Mouse (Mus musculus) liver, embryonic 16.5 days (tissue): ENCODE measurements around the gene Ccdc33. TPM values are rescaled to one million over a fixed set of nuclear protein-coding genes. Genes with fewer than 3 reads are reported as not detected.

ENCODE experiments used
- ATAC-seq: fragments of 200-750 bp; cut with Nextera tagmentation; 2 replicates; pipeline ENCODE4 v1.8.0; 2017; ENCODE audit warnings: low read depth, mild to moderate bottlenecking, moderate number of reproducible peaks, moderate library complexity
- H3K27ac ChIP-seq: fragments of 300-500 bp; sonication (generic); 2 replicates; pipeline ENCODE4 v1.5.1; 2014; ENCODE audit warnings: mild to moderate bottlenecking, low read length
- H3K27me3 ChIP-seq: fragments of 300-500 bp; sonication (generic); 2 replicates; pipeline ENCODE4 v1.6.1; 2014; ENCODE audit warnings: low read depth, low read length, mixed read lengths; ENCODE audit not compliant: control insufficient read depth, insufficient read depth
- H3K36me3 ChIP-seq: fragments of 300-500 bp; sonication (generic); 2 replicates; pipeline ENCODE4 v1.6.1; 2014; ENCODE audit warnings: mild to moderate bottlenecking; ENCODE audit not compliant: control insufficient read depth, insufficient read depth
- H3K4me1 ChIP-seq: fragments of 300-500 bp; sonication (generic); 2 replicates; pipeline ENCODE4 v1.6.1; 2014; ENCODE audit warnings: low read depth, low read length, mixed read lengths; ENCODE audit not compliant: control insufficient read depth
- H3K4me2 ChIP-seq: fragments of 300-500 bp; sonication (generic); 2 replicates; pipeline ENCODE4 v1.6.1; 2014; ENCODE audit warnings: low read depth, low read length, mixed read lengths
- H3K4me3 ChIP-seq: fragments of 300-500 bp; sonication (generic); 2 replicates; pipeline ENCODE4 v1.5.1; 2014; ENCODE audit warnings: low read depth, mild to moderate bottlenecking, low read length
- H3K9ac ChIP-seq: fragments of 300-500 bp; sonication (generic); 2 replicates; pipeline ENCODE4 v1.6.1; 2014; ENCODE audit warnings: low read depth, low read length
- H3K9me3 ChIP-seq: fragments of 300-500 bp; sonication (generic); replicated peaks from 2 replicates; pipeline ENCODE4 v1.6.1; 2016; ENCODE audit warnings: low read length; ENCODE audit not compliant: control insufficient read depth
- WGBS: fragments of 180-500 bp; shearing (Covaris S2); extraction: QIAGEN DNeasy Blood & Tissue Kit; methylation state at CpG from one replicate; pipeline ENCODE4 v1.1.7; 2014; ENCODE audit not compliant: insufficient replicate concordance; 5-methylcytosine and 5-hydroxymethylcytosine counted together
- polyA plus RNA-seq: library from polyadenylated mRNA; unstranded; fragments of >200 nt; fragmentation: Nextera tagmentation; extraction: Ambion mirVana; gene quantifications from 2 replicates; pipeline ENCODE4 v1.2.1, GENCODE M21; 2015

Gene Ccdc33
- polyA plus RNA-seq, 1 experiment from 2014 or later, result not detected

- H3K4me2 ChIP-seq, result no peak overlapping the region
- 71% methylated on average over 6 of the region's 6 CpGs for WGBS
- H3K9ac ChIP-seq, result no peak overlapping the region
- H3K4me1 ChIP-seq, result no peaks in the 10 kb centered on the region
- no peak for ATAC-seq
- H3K4me3 ChIP-seq, result no peak overlapping the region
- H3K36me3 ChIP-seq, result no peaks in the 10 kb centered on the region
- no peaks in the 10 kb centered on the region for H3K9me3 ChIP-seq
- H3K27me3 ChIP-seq, result no peaks in the 10 kb centered on the region
- H3K27ac ChIP-seq, result no peak overlapping the region
These were observed 15.0 kb downstream of the Ccdc33 start for GRCm38 (mm10) chr9:58103647-58104046.

DNA sequence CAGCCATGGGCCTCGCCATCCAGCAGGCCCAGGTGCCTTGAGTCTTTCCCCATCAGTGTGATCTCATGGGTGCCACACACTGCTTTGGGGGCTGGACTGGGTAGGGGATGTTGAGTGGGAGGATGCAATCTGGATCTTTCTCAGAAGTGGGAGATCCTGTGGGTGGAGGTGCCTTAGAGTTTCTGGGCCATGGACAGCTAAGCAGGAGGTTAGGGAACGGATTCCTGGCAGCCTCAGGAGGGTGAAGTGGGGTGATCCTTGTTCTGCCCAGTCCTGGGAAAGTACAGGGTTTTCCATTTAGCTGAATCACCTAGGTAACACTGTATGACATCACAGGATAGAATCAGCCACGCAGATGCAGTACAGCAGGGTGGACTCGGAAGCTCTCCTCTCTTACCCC lies 16.6 kb downstream of the Ccdc33 start:
- no peak overlapping the region for H3K27ac ChIP-seq
- H3K9ac ChIP-seq, result no peak overlapping the region
- no peak for ATAC-seq
- no peaks in the 10 kb centered on the region for H3K4me1 ChIP-seq
- 56% methylated on average over 4 of the region's 4 CpGs for WGBS
- H3K4me2 ChIP-seq, result no peak overlapping the region
- no peaks in the 10 kb centered on the region for H3K9me3 ChIP-seq
- H3K36me3 ChIP-seq, result no peaks in the 10 kb centered on the region
- H3K27me3 ChIP-seq, result no peaks in the 10 kb centered on the region
- no peak overlapping the region for H3K4me3 ChIP-seq

GRCm38 (mm10) chr9:58099836-58100565 lies 18.6 kb downstream of the Ccdc33 start:
- H3K27ac ChIP-seq, result no peak overlapping the region
- no peaks in the 10 kb centered on the region for H3K36me3 ChIP-seq
- no peak overlapping the region for H3K9ac ChIP-seq
- H3K4me1 ChIP-seq, result no peaks in the 10 kb centered on the region
- H3K4me2 ChIP-seq, result no peak overlapping the region
- no peak overlapping the region for H3K4me3 ChIP-seq
- H3K27me3 ChIP-seq, result no peaks in the 10 kb centered on the region
- 42% methylated on average over 5 of the region's 5 CpGs for WGBS
- H3K9me3 ChIP-seq, result no peaks in the 10 kb centered on the region
- no peak for ATAC-seq

DNA sequence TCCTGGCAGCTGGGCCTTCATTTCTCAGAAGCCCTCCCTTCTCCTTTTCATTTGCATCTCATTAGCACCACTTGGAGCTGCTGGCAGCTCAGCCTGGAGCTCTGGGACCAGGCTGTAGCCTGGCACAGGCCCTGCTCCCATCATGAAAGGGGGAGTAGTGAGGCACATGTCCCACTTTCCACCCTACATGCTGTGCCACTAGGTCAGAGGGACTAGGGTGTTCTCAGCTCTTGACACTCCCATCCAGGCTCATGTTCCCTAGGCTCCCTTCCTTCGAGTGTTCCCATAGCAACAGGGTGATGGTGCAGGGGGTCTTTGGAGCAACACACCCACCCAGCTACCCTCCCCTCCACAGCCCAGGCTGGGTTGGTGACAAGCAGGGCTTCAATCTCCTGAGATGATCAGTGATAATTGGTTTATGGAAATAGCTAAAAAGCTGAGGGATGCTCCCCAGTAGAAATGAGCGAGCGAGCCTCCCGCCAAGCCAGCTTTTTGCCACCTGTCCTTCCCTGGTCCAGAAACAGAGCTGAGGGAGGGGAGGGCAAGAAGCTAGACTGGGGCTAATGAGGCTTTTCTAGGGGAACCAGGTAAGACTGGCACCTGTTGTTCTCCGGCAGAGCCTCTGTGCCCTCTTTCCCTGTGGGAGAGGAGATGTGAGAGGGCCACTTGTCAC lies 21.9 kb downstream of the Ccdc33 start:
- no peaks in the 10 kb centered on the region for H3K27me3 ChIP-seq
- no peak overlapping the region for H3K4me3 ChIP-seq
- no peak overlapping the region for H3K4me2 ChIP-seq
- H3K27ac ChIP-seq, result no peak overlapping the region
- no peaks in the 10 kb centered on the region for H3K4me1 ChIP-seq
- ATAC-seq, result no peak
- WGBS, result 55% methylated on average over 5 of the region's 5 CpGs
- H3K36me3 ChIP-seq, result no peaks in the 10 kb centered on the region
- no peaks in the 10 kb centered on the region for H3K9me3 ChIP-seq
- H3K9ac ChIP-seq, result no peak overlapping the region

DNA sequence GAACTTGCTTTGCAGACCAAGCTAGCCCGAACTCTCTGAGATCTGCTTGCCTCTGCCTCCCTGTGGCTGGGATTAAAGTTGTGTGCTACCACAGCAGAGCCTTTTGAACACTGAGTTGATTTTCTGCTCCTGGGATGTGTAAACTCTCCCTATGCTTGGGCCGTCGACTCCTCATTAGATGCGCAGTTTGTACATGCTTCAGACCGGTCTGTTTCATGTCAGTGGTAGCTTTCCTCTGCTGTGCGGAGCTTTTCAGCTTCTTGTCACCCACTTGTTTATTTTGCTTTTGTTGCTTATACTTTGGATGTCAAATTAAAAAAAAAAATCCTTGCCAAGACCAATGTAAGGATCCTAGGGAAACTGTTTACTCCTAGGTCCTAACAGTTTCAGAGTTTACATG lies 22.6 kb downstream of the Ccdc33 start:
- no peak overlapping the region for H3K4me3 ChIP-seq
- H3K36me3 ChIP-seq, result no peaks in the 10 kb centered on the region
- H3K27ac ChIP-seq, result no peak overlapping the region
- WGBS, result 66% methylated on average over 6 of the region's 6 CpGs
- no peak overlapping the region for H3K9ac ChIP-seq
- no peaks in the 10 kb centered on the region for H3K9me3 ChIP-seq
- no peaks in the 10 kb centered on the region for H3K27me3 ChIP-seq
- no peak for ATAC-seq
- no peaks in the 10 kb centered on the region for H3K4me1 ChIP-seq
- no peak overlapping the region for H3K4me2 ChIP-seq

GRCm38 (mm10) chr9:58093776-58094175 lies 24.8 kb downstream of the Ccdc33 start:
- no peaks in the 10 kb centered on the region for H3K9me3 ChIP-seq
- no peak overlapping the region for H3K27ac ChIP-seq
- H3K4me2 ChIP-seq, result no peak overlapping the region
- H3K4me3 ChIP-seq, result no peak overlapping the region
- H3K27me3 ChIP-seq, result no peaks in the 10 kb centered on the region
- no peaks in the 10 kb centered on the region for H3K4me1 ChIP-seq
- H3K9ac ChIP-seq, result no peak overlapping the region
- no peaks in the 10 kb centered on the region for H3K36me3 ChIP-seq
- 36% methylated on average over 3 of the region's 3 CpGs for WGBS
- no peak for ATAC-seq

- Histone ChIP-seq H3K27me3 (no peaks in the 10 kb centered on the region), H3K9me3 (no peaks in the 10 kb centered on the region), H3K27ac (no peak overlapping the region), H3K36me3 (no peaks in the 10 kb centered on the region), H3K4me3 (no peak overlapping the region), H3K9ac (no peak overlapping the region), H3K4me2 (no peak overlapping the region), H3K4me1 (no peaks in the 10 kb centered on the region)
- ATAC-seq, result no peak
- WGBS, result 46% methylated on average over 7 of the region's 7 CpGs
These were observed 25.9 kb downstream of the Ccdc33 start for GRCm38 (mm10) chr9:58092581-58093269.

- Histone ChIP-seq H3K4me1 (no peaks in the 10 kb centered on the region), H3K9ac (no peak overlapping the region), H3K4me2 (no peak overlapping the region), H3K27ac (no peak overlapping the region), H3K9me3 (no peaks in the 10 kb centered on the region), H3K27me3 (no peaks in the 10 kb centered on the region), H3K4me3 (no peak overlapping the region), H3K36me3 (no peaks in the 10 kb centered on the region)
- no peak for ATAC-seq
- WGBS, result 34% methylated on average over 4 of the region's 4 CpGs
These were observed 26.8 kb downstream of the Ccdc33 start for GRCm38 (mm10) chr9:58091623-58092425.
